Mouse (Mus musculus): ENCODE results near the gene Colgalt2. TPM values are rescaled to one million over a fixed set of nuclear protein-coding genes. Genes with fewer than 3 reads are reported as not detected.

Colgalt2 gene
- 0.39 and 0.53 TPM in 2 replicates for polyA plus RNA-seq (2012; rRNA removed)

DNA sequence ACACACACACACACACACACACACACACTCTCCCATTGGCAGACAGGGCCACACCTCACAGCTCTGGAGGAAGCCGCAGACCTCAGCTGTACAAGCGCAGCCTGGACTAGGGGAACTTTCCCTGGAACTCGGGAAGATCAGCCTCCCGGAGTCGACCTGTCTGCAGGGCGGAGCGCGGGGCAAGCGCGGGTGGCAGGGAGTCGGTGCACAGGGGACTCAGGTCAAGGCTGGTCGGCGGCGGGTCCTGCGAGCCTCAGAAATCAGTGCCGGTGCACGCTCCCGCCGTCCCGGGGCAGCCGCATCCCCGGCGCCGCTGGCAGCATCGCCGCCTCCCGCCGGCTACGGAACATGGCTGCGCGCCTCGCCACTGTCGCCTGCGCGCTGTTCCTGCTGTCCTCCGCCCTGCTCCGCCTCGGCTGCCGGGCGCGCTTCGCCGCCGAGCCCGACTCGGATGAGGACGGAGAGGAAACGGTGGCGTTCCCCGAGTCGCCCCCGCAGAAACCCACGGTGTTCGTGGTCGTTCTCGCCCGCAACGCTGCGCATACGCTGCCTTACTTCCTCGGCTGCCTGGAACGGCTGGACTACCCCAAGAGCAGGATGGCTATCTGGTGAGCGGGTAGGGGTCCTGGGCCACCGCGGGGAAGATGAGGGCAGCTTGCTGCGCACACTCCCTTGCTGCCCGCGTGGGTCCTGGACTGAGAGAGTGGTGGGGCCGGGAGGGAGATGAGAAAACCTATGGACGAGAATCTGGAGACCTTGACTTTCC, at the start of gene Colgalt2:
TSS of gene Colgalt2 (plus strand) at position 41 of the 766 bp plus-strand sequence.

DNA sequence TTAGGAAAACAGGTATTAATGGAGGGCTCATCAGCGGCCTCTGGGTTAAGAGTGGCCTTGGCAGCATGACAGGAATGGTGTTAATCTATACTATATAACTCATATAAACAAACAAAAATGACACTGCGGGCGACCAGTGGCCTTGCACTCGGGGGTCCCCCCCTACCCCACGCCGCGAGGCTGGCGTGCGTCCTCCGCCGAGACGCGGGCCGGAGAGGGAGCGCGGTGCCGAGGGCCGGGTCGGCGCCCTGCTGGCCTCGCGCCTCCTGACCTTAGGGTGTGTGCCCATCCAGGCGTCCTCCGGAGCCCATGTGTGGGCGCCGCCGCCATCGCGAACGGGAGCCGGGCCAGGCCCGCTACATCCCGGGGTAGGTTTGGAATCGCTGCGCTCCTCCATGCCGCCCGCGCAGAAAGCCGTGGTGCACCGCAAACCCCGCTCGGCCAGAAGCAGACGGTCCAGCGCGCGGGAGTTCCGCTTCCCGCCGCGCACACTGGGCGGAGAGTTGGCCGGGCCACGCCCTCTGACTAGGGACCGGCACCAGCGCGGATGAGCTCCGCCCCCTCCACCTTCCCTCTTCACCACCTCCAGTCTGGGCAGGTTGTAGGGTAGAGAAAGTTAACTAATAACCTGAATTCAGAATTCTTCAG, 13.3 kb upstream of the Colgalt2 start, which contains the start of gene Tsen15:
TSS of gene Tsen15 (minus strand) at position 501 of the 648 bp plus-strand sequence.

Other genes starting within 250 kb of the Colgalt2 start
- gene Tsen15, start 13.1 kb upstream of the Colgalt2 start, polyA plus RNA-seq (2012; rRNA removed) = 1.2 and 7.0 TPM in 2 replicates